In genomic region chr2:30692561-30693205, GRCm38 (mm10) we compare ENCODE assay signal across 7 mouse cellular contexts.
A peak's percentile ranks its signal among the peaks of the same experiment; 100 is the strongest.
DNase-seq lines count a peak whose midpoint lies in the region; ATAC-seq and TF ChIP-seq lines count a peak whose summit lies in the region.

No protein-coding gene starts in this region.

- H3K4me3 ChIP-seq in thymus, adult 2 months (ENCODE audit: control insufficient read depth, insufficient read depth, low read length): peak overlapping the region; percentile 10
- H3K4me3 ChIP-seq in heart, embryonic 13.5 days: peak overlapping the region; percentile 55; the same call in 1 of the 2 replicates
- peak overlapping the region; percentile 55 for H3K4me3 ChIP-seq in midbrain, embryonic 10.5 days
- no peak overlapping the region for H3K4me3 ChIP-seq in stomach, postnatal 0 days (ENCODE audit: low read depth, low read length)

- H3K27me3 ChIP-seq in thymus, adult 2 months (ENCODE audit: control insufficient read depth, insufficient read depth, low read length): no peaks in the 10 kb centered on the region
- no peaks in the 10 kb centered on the region for H3K27me3 ChIP-seq in heart, embryonic 13.5 days (replicated peaks)
- 0 out of 2 replicates have a peak, but pooled peaks cover under 1% of the 10 kb centered on the region for H3K27me3 ChIP-seq in midbrain, embryonic 10.5 days (ENCODE audit: low read depth, poor library complexity, severe bottlenecking)
- H3K27me3 ChIP-seq in stomach, postnatal 0 days (ENCODE audit: control insufficient read depth, insufficient read depth, low read length): no peaks in the 10 kb centered on the region

- TF ChIP-seq CTCF in thymus, adult 2 months (IDR thresholded peaks at IDR 0.05; ENCODE audit: borderline replicate concordance, control insufficient read depth, extremely low read depth, insufficient read depth, low read length, poor library complexity): no peak
- no peak; the same call in 1 of the 2 replicates for TF ChIP-seq CTCF in stomach, postnatal 0 days (IDR thresholded peaks at IDR 0.05; ENCODE audit: low read depth)

- peak; percentile 60 for DNase-seq in thymus, adult 2 months
- no peak for DNase-seq in thymus, postnatal 25 days
- peak; percentile 88 for DNase-seq in embryo, embryonic 10 days (ENCODE audit: low spot score)
- peak; percentile 45 to 80 for DNase-seq in kidney, postnatal 25 days
- DNase-seq in midbrain, embryonic 10.5 days (ENCODE audit: low spot score): peak; percentile 92
- peak; percentile 61 for DNase-seq in stomach, postnatal 0 days (ENCODE audit: low spot score)

- peaks cover 47% of the 10 kb centered on the region for H3K4me1 ChIP-seq in thymus, adult 2 months (replicated peaks; ENCODE audit: control insufficient read depth, insufficient read depth, low read length)
- peaks cover 68% of the 10 kb centered on the region for H3K4me1 ChIP-seq in heart, embryonic 13.5 days
- peaks cover 96% of the 10 kb centered on the region for H3K4me1 ChIP-seq in midbrain, embryonic 10.5 days
- peaks cover 6% of the 10 kb centered on the region; the same call in 1 of the 2 replicates for H3K4me1 ChIP-seq in stomach, postnatal 0 days (replicated peaks; ENCODE audit: control insufficient read depth, insufficient read depth)

- H3K9ac ChIP-seq in heart, embryonic 13.5 days: peak overlapping the region; percentile 91
- peak overlapping the region; percentile 47; the same call in 1 of the 2 replicates for H3K9ac ChIP-seq in stomach, postnatal 0 days (ENCODE audit: low read length)

- H3K27ac ChIP-seq in thymus, adult 2 months (ENCODE audit: control insufficient read depth, insufficient read depth, low read length): peak overlapping the region; percentile 98
- H3K27ac ChIP-seq in heart, embryonic 13.5 days (replicated peaks): peak overlapping the region; percentile 97
- peak overlapping the region; percentile 99 for H3K27ac ChIP-seq in midbrain, embryonic 10.5 days (replicated peaks)
- peak overlapping the region; percentile 93 for H3K27ac ChIP-seq in stomach, postnatal 0 days (replicated peaks)

- WGBS in thymus, adult 2 months: 19% methylated on average over 13 of the region's 13 CpGs
- WGBS in heart, embryonic 13.5 days: 6% methylated on average over 13 of the region's 13 CpGs
- under 1% methylated on average over 13 of the region's 13 CpGs for WGBS in midbrain, embryonic 10.5 days
- 7% methylated on average over 9 of the region's 13 CpGs for WGBS in stomach, postnatal 0 days

- peak overlapping the region; percentile 80 for H3K4me2 ChIP-seq in heart, embryonic 13.5 days
- peak overlapping the region; percentile 14; the same call in 1 of the 2 replicates for H3K4me2 ChIP-seq in stomach, postnatal 0 days (replicated peaks; ENCODE audit: low read depth)

- H3K36me3 ChIP-seq in thymus, adult 2 months (ENCODE audit: control insufficient read depth, insufficient read depth, low read length): no peaks in the 10 kb centered on the region
- H3K36me3 ChIP-seq in heart, embryonic 13.5 days: no peaks in the 10 kb centered on the region
- no peaks in the 10 kb centered on the region for H3K36me3 ChIP-seq in midbrain, embryonic 10.5 days
- H3K36me3 ChIP-seq in stomach, postnatal 0 days (ENCODE audit: control insufficient read depth, insufficient read depth, low read length): no peaks in the 10 kb centered on the region

- peak; percentile 43 for ATAC-seq in heart, embryonic 13.5 days (ENCODE audit: extremely low read depth, insufficient number of reproducible peaks, low FRiP score, low TSS enrichment)
- peak; percentile 62 for ATAC-seq in stomach, postnatal 0 days (ENCODE audit: low FRiP score, low TSS enrichment)

- TF ChIP-seq POLR2A in thymus, adult 2 months (IDR thresholded peaks at IDR 0.05; ENCODE audit: control insufficient read depth, extremely low read depth, insufficient read depth, low read length, poor library complexity): no peak

- no peak for TF ChIP-seq EP300 in stomach, postnatal 0 days (optimal IDR thresholded peaks at IDR 0.05)

- no peaks in the 10 kb centered on the region for H3K9me3 ChIP-seq in heart, embryonic 13.5 days
- no peaks in the 10 kb centered on the region for H3K9me3 ChIP-seq in midbrain, embryonic 10.5 days (replicated peaks)
- no peaks in the 10 kb centered on the region for H3K9me3 ChIP-seq in stomach, postnatal 0 days (ENCODE audit: control insufficient read depth, low read length)
